Mouse (Mus musculus) heart, postnatal 0 days (tissue): Measurements from ENCODE around the gene Trpm4. TPM values are rescaled to one million over a fixed set of nuclear protein-coding genes. Genes with fewer than 3 reads are reported as not detected.
A peak's percentile ranks its signal among the peaks of the same experiment; 100 is the strongest.

Experiments
- ATAC-seq: fragments of 200-750 bp; cut with Nextera tagmentation; 2 replicates; pipeline ENCODE4 v1.8.0; 2017; ENCODE audit warnings: low read depth, moderate number of reproducible peaks, moderate library complexity; ENCODE audit not compliant: insufficient read depth
- DNase-seq: peaks from one replicate; pipeline ENCODE4 v3.0.0-alpha.2; 2016; ENCODE audit warnings: low spot score
- H3K27ac ChIP-seq: fragments of 300-500 bp; sonication (generic); 2 replicates; pipeline ENCODE4 v1.5.1; 2014; ENCODE audit warnings: low read depth, mild to moderate bottlenecking
- H3K27me3 ChIP-seq: fragments of 300-500 bp; sonication (generic); 2 replicates; pipeline ENCODE4 v1.6.1; 2014; ENCODE audit warnings: low read length, mixed read lengths; ENCODE audit not compliant: control insufficient read depth, insufficient read depth
- H3K36me3 ChIP-seq: fragments of 300-500 bp; sonication (generic); replicated peaks from 2 replicates; pipeline ENCODE4 v1.6.1; 2014; ENCODE audit warnings: low read length, mixed read lengths; ENCODE audit not compliant: control insufficient read depth, insufficient read depth
- H3K4me1 ChIP-seq: fragments of 300-500 bp; sonication (generic); 2 replicates; pipeline ENCODE4 v1.6.1; 2014; ENCODE audit warnings: antibody characterized with exemption; ENCODE audit not compliant: control insufficient read depth, insufficient read depth
- H3K4me2 ChIP-seq: fragments of 300-500 bp; sonication (generic); 2 replicates; pipeline ENCODE4 v1.6.1; 2014; ENCODE audit warnings: low read depth, mild to moderate bottlenecking, low read length, moderate library complexity
- H3K4me3 ChIP-seq: fragments of 300-500 bp; sonication (generic); 2 replicates; pipeline ENCODE4 v1.5.1; 2014; ENCODE audit warnings: low read depth, low read length
- H3K9ac ChIP-seq: fragments of 300-500 bp; sonication (generic); replicated peaks from 2 replicates; pipeline ENCODE4 v1.6.1; 2014; ENCODE audit warnings: low read depth, low read length, mixed read lengths
- H3K9me3 ChIP-seq: fragments of 300-500 bp; sonication (generic); replicated peaks from 2 replicates; pipeline ENCODE4 v1.6.1; 2016; ENCODE audit warnings: low read length; ENCODE audit not compliant: control insufficient read depth
- CTCF ChIP-seq: IDR thresholded peaks from 2 replicates; pipeline ENCODE4 v1.5.1; 2016; ENCODE audit warnings: antibody characterized with exemption, control low read depth, low read depth
- EP300 ChIP-seq: IDR thresholded peaks from 2 replicates; pipeline ENCODE4 v1.6.1; 2016; ENCODE audit warnings: antibody characterized with exemption, low read depth
- WGBS: fragments of 180-500 bp; shearing (Covaris S2); extraction: QIAGEN DNeasy Blood & Tissue Kit; methylation state at CpG from one replicate; pipeline ENCODE4 v1.1.7; 2014; 5-methylcytosine and 5-hydroxymethylcytosine counted together
- polyA plus RNA-seq: library from polyadenylated mRNA; unstranded; fragments of >200 nt; fragmentation: Nextera tagmentation; extraction: Ambion mirVana; gene quantifications from 2 replicates; pipeline ENCODE4 v1.2.1, GENCODE M21; 2015
- total RNA-seq: library from RNA; depleted of rRNA; stranded (reverse); fragments of >200 nt; gene quantifications from 2 replicates; pipeline ENCODE4 v1.2.3, GENCODE M21; 2014; ENCODE audit warnings: low replicate concordance

Trpm4 gene
- total and polyA plus RNA-seq, 2 experiments from 2014 or later, result 14.2 to 44.0 TPM

GRCm38 (mm10) chr7:45297563-45297962, 36.0 kb downstream of the Trpm4 start:
- H3K27me3 ChIP-seq, result no peaks in the 10 kb centered on the region
- TF ChIP-seq CTCF, result no peak
- TF ChIP-seq EP300, result no peak
- no peaks in the 10 kb centered on the region for H3K9me3 ChIP-seq
- H3K9ac ChIP-seq, result no peak overlapping the region
- ATAC-seq (no peak), DNase-seq (no peak)
- no peak overlapping the region for H3K4me3 ChIP-seq
- H3K4me2 ChIP-seq, result no peak overlapping the region
- peaks cover 7% of the 10 kb centered on the region; the same call in 1 of the 2 replicates for H3K36me3 ChIP-seq
- 43% methylated on average over 3 of the region's 3 CpGs for WGBS
- no peak overlapping the region for H3K27ac ChIP-seq
- no peaks in the 10 kb centered on the region for H3K4me1 ChIP-seq

GRCm38 (mm10) chr7:45296626-45297025, 37.0 kb downstream of the Trpm4 start:
- H3K27me3 ChIP-seq, result no peaks in the 10 kb centered on the region

GRCm38 (mm10) chr7:45286486-45286885, 47.1 kb downstream of the Trpm4 start:
- DNase-seq (no peak), ATAC-seq (no peak)
- Histone ChIP-seq H3K4me1 (no peaks in the 10 kb centered on the region), H3K36me3 (no peaks in the 10 kb centered on the region), H3K4me3 (no peak overlapping the region), H3K4me2 (no peak overlapping the region), H3K27ac (no peak overlapping the region), H3K9me3 (no peaks in the 10 kb centered on the region), H3K9ac (no peak overlapping the region), H3K27me3 (no peaks in the 10 kb centered on the region)
- WGBS, result 87% methylated on average over 13 of the region's 13 CpGs
- TF ChIP-seq CTCF (no peak), EP300 (no peak)

More at GRCm38 (mm10) chr7:45296626-45297025, 37.0 kb downstream of the Trpm4 start:
- H3K36me3 ChIP-seq, result no peaks in the 10 kb centered on the region
- TF ChIP-seq CTCF (no peak), EP300 (no peak)
- no peaks in the 10 kb centered on the region for H3K4me1 ChIP-seq
- H3K9me3 ChIP-seq, result no peaks in the 10 kb centered on the region
- DNase-seq (no peak), ATAC-seq (no peak)
- H3K9ac ChIP-seq, result no peak overlapping the region
- WGBS, result 79% methylated on average over 1 of the region's 1 CpGs
- H3K4me3 ChIP-seq, result no peak overlapping the region
- H3K27ac ChIP-seq, result no peak overlapping the region
- H3K4me2 ChIP-seq, result no peak overlapping the region

- DNase-seq (no peak), ATAC-seq (0 out of 2 replicates have a peak, but pooled peaks have one; percentile 24)
- H3K27ac ChIP-seq, result no peak within 1 kb of the TSS
- no peaks in the 10 kb centered on the region for H3K4me1 ChIP-seq
- H3K27me3 ChIP-seq, result no peaks in the 10 kb centered on the region
- H3K4me3 ChIP-seq, result peak within 1 kb of the TSS; percentile 42
- H3K36me3 ChIP-seq, result no peaks in the 10 kb centered on the region
- WGBS, result 8% methylated on average over 43 of the region's 44 CpGs
- H3K4me2 ChIP-seq, result peak within 1 kb of the TSS; percentile 61
- TF ChIP-seq EP300 (no peak), CTCF (peak; percentile 65)
- H3K9me3 ChIP-seq, result no peaks in the 10 kb centered on the region
- H3K9ac ChIP-seq, result no peak within 1 kb of the TSS; the same call in 1 of the 2 replicates
Observed at GRCm38 (mm10) chr7:45277136-45277760, 56.3 kb downstream of the Trpm4 start, which contains the start of gene Slc6a21. TSS of gene Slc6a21 (plus strand) at chr7:45277513.

- no peak for TF ChIP-seq CTCF
- TF ChIP-seq EP300, result no peak
- Histone ChIP-seq H3K4me1 (no peaks in the 10 kb centered on the region), H3K4me2 (no peak overlapping the region), H3K4me3 (no peak overlapping the region), H3K36me3 (no peaks in the 10 kb centered on the region), H3K27ac (no peak overlapping the region), H3K9ac (no peak overlapping the region), H3K27me3 (no peaks in the 10 kb centered on the region), H3K9me3 (no peaks in the 10 kb centered on the region; the same call in 1 of the 2 replicates)
- DNase-seq (no peak), ATAC-seq (no peak)
- WGBS, result 82% methylated on average over 8 of the region's 8 CpGs
Observed at GRCm38 (mm10) chr7:45273672-45274071, 59.9 kb downstream of the Trpm4 start.
